Comparison of ENCODE assay signal across 14 mouse cellular contexts in genomic region chr4:151899707-151900384, GRCm38 (mm10). TPM values are rescaled to one million over a fixed set of nuclear protein-coding genes. Genes with fewer than 3 reads are reported as not detected.
DNase-seq lines count a peak whose midpoint lies in the region; ATAC-seq and TF ChIP-seq lines count a peak whose summit lies in the region.
"Had no signal": no experiment of that assay in that cellular context is flagged by ENCODE, and none has a peak within 500 bp of the region (broad histone marks: within the 10 kb centered on the region; RNA-seq: fewer than 3 reads in every experiment).

No protein-coding gene starts in this region.

- no peak overlapping the region for H3K4me2 ChIP-seq in kidney, embryonic 15.5 days
- no peak overlapping the region for H3K4me2 ChIP-seq in CH12.LX (ENCODE audit: insufficient read depth, low read depth, poor library complexity, severe bottlenecking)
- H3K4me2 ChIP-seq: embryonic facial prominence, embryonic 15.5 days; heart, embryonic 11.5 days; hindbrain, embryonic 15.5 days had no signal

- TF ChIP-seq RAD21 in CH12.LX (IDR thresholded peaks at IDR 0.05; ENCODE audit: low read depth, low read length), result no peak

- 0 out of 2 replicates have a peak, but pooled peaks cover 6% of the 10 kb centered on the region for H3K4me1 ChIP-seq in kidney, adult 2 months (ENCODE audit: control insufficient read depth, insufficient read depth, low read length)
- H3K4me1 ChIP-seq in kidney, embryonic 15.5 days, result 0 out of 2 replicates have a peak, but pooled peaks cover 2% of the 10 kb centered on the region
- H3K4me1 ChIP-seq in CH12.LX (ENCODE audit: control insufficient read depth in 1 of 2, insufficient read depth in 2 of 2), result no peaks in the 10 kb centered on the region
- no peaks in the 10 kb centered on the region for H3K4me1 ChIP-seq in embryonic fibroblast, embryonic 13.5 days (ENCODE audit: control insufficient read depth, insufficient read depth, low read length)

- no peak overlapping the region for H3K9ac ChIP-seq in kidney, embryonic 15.5 days
- H3K9ac ChIP-seq in CH12.LX (ENCODE audit: insufficient read depth, low read depth), result no peak overlapping the region
- H3K9ac ChIP-seq: embryonic facial prominence, embryonic 15.5 days; hindbrain, embryonic 15.5 days had no signal

- ATAC-seq in kidney, embryonic 15.5 days (replicated peaks; ENCODE audit: low FRiP score), result no peak

- no peaks in the 10 kb centered on the region for H3K9me3 ChIP-seq in kidney, embryonic 15.5 days (replicated peaks)
- H3K9me3 ChIP-seq in CH12.LX (replicated peaks; ENCODE audit: low read length), result peaks cover 8% of the 10 kb centered on the region
- H3K9me3 ChIP-seq: embryonic facial prominence, embryonic 15.5 days; hindbrain, embryonic 15.5 days had no signal

- no peak overlapping the region for H3K27ac ChIP-seq in kidney, adult 2 months (ENCODE audit: insufficient read depth, low read depth, low read length)
- H3K27ac ChIP-seq in kidney, embryonic 15.5 days, result no peak overlapping the region
- no peak overlapping the region for H3K27ac ChIP-seq in CH12.LX (ENCODE audit: insufficient read depth, low read depth)
- H3K27ac ChIP-seq in embryonic fibroblast, embryonic 13.5 days (ENCODE audit: insufficient read depth, low read length), result no peak overlapping the region
- H3K27ac ChIP-seq: embryonic facial prominence, embryonic 15.5 days; hindbrain, embryonic 15.5 days had no signal

- H3K79me2 ChIP-seq in CH12.LX (replicated peaks; ENCODE audit: control insufficient read depth, extremely low read depth, insufficient read depth, poor library complexity, severe bottlenecking), result no peaks in the 10 kb centered on the region

- TF ChIP-seq EP300 in CH12.LX (IDR thresholded peaks at IDR 0.05; ENCODE audit: low read length), result no peak

- no peaks in the 10 kb centered on the region for H3K27me3 ChIP-seq in kidney, adult 2 months (replicated peaks; ENCODE audit: control insufficient read depth, insufficient read depth, low read length)
- no peaks in the 10 kb centered on the region for H3K27me3 ChIP-seq in kidney, embryonic 15.5 days
- peaks cover 22% of the 10 kb centered on the region for H3K27me3 ChIP-seq in CH12.LX (replicated peaks)
- H3K27me3 ChIP-seq: embryonic facial prominence, embryonic 15.5 days; hindbrain, embryonic 15.5 days had no signal

- no peak for DNase-seq in kidney, adult 2 months
- peak; percentile 43 for DNase-seq in 416B (ENCODE audit: low read depth)
- no peak for DNase-seq in CH12.LX (ENCODE audit: extremely low read depth)
- no peak for DNase-seq in gastrocnemius, postnatal 10 days
- no peak for DNase-seq in kidney, adult 18-20 months
- DNase-seq: adrenal gland, postnatal 36 days; cerebellum, adult 9-11 months; spleen, adult 18-20 months; thymus, postnatal 36 days had no signal

- no peak overlapping the region for H3K4me3 ChIP-seq in kidney, adult 2 months (ENCODE audit: insufficient read depth, low read depth, low read length)
- no peak overlapping the region for H3K4me3 ChIP-seq in kidney, embryonic 15.5 days (replicated peaks)
- H3K4me3 ChIP-seq in CH12.LX (replicated peaks in 1 of 3; ENCODE audit: low read depth in 2 of 3, low read length in 2 of 3, poor library complexity in 1 of 3), result no peak overlapping the region
- H3K4me3 ChIP-seq in embryonic fibroblast, embryonic 13.5 days (ENCODE audit: insufficient read depth, low read length), result no peak overlapping the region
- H3K4me3 ChIP-seq: embryonic facial prominence, embryonic 15.5 days; hindbrain, embryonic 15.5 days had no signal

- TF ChIP-seq CTCF in kidney, adult 2 months (conservative IDR thresholded peaks at IDR 0.05; ENCODE audit: insufficient read depth, insufficient read length, low read depth, low read length), result peak; percentile 42
- peak in 1 of 2 experiments; percentile 14; a peak in 1 of 4 replicates for TF ChIP-seq CTCF in CH12.LX (conservative IDR thresholded peaks at IDR 0.05 in 1 of 2, IDR thresholded peaks at IDR 0.05 in 1 of 2; ENCODE audit: low read depth in 2 of 2, low read length in 2 of 2)
- peak; percentile 35; the same call in 1 of the 2 replicates for TF ChIP-seq CTCF in embryonic fibroblast, embryonic 13.5 days (IDR thresholded peaks at IDR 0.05; ENCODE audit: borderline replicate concordance, insufficient read depth, low read length)

- dilution Hi-C loops in CH12.LX (cut with MboI; ENCODE audit: extremely low pct_ligation_motif_present, extremely low pct_unique_long_range_greater_than_20kb, low sequenced_read_pairs), result no loop called here

- 76% methylated on average over 11 of the region's 11 CpGs for WGBS in kidney, adult 2 months
- WGBS in kidney, embryonic 15.5 days, result 75% methylated on average over 11 of the region's 11 CpGs

- in situ Hi-C loops in CH12.LX (cut with MboI; ENCODE audit: low pct_ligation_motif_present, low pct_unique_long_range_greater_than_20kb, low sequenced_read_pairs), result loop anchor here (25.0 kb wide), 2 partner anchors 113 to 738 kb away; no protein-coding TSS in a partner anchor

- TF ChIP-seq POLR2A in kidney, adult 2 months (IDR thresholded peaks at IDR 0.05; ENCODE audit: low read depth, low read length), result no peak
- no peak for TF ChIP-seq POLR2A in CH12.LX (IDR thresholded peaks at IDR 0.05; ENCODE audit: low read depth, low read length)
- no peak for TF ChIP-seq POLR2A in embryonic fibroblast, embryonic 13.5 days (IDR thresholded peaks at IDR 0.05; ENCODE audit: low read depth, low read length)

- H3K36me3 ChIP-seq in kidney, adult 2 months (ENCODE audit: control insufficient read depth, insufficient read depth, low read length), result no peaks in the 10 kb centered on the region
- H3K36me3 ChIP-seq in kidney, embryonic 15.5 days, result no peaks in the 10 kb centered on the region
- no peaks in the 10 kb centered on the region for H3K36me3 ChIP-seq in CH12.LX (replicated peaks in 1 of 2; ENCODE audit: control insufficient read depth in 1 of 2, insufficient read depth in 1 of 2, low read length in 1 of 2)
- H3K36me3 ChIP-seq: embryonic facial prominence, embryonic 15.5 days; hindbrain, embryonic 15.5 days had no signal

TF ChIP-seq in CH12.LX, 34 proteins besides CTCF, POLR2A, EP300 and RAD21:
- TF ChIP-seq MAFK (IDR thresholded peaks at IDR 0.05; ENCODE audit: insufficient replicate concordance, low read length), result no peak
- 0 out of 2 replicates have a peak, but pooled peaks have one; percentile 13 for TF ChIP-seq ZKSCAN1 (IDR thresholded peaks at IDR 0.05; ENCODE audit: borderline replicate concordance, low read depth, low read length)

RNA-seq across cellular contexts. Expression of gene Dnajc11, which starts 33.6 kb away (rescaled TPM):
- 70.0 and 76.1 TPM in 2 replicates for polyA plus RNA-seq in kidney, adult 2 months (2012; rRNA removed)
- polyA plus RNA-seq in kidney, embryonic 15.5 days (2015; fragmentation: Nextera tagmentation; extraction: Ambion mirVana), result 77.6 and 78.3 TPM in 2 replicates
- total RNA-seq in CH12.LX (2012; rRNA removed), result 63.5 and 81.2 TPM in 2 replicates
- total RNA-seq in CH12.LX (2014; rRNA removed), result 73.7 and 75.6 TPM in 2 replicates
- 102 and 133 TPM in 2 replicates for polyA plus RNA-seq in CH12.LX (2012; ENCODE audit: insufficient read length, low read depth)
- polyA plus RNA-seq in embryonic fibroblast, embryonic 13.5 days (2011; ENCODE audit: insufficient read length, low read depth, missing spikeins), result 45.2 and 47.8 TPM in 2 replicates
- total RNA-seq in gastrocnemius, postnatal 10 days (2021), result 10 to 100 TPM; 72.1 to 72.3 TPM

RNA-seq across cellular contexts. Expression of gene Camta1, which starts 38.2 kb away (rescaled TPM):
- 7.7 and 7.8 TPM in 2 replicates for polyA plus RNA-seq in kidney, adult 2 months (2012; rRNA removed)
- polyA plus RNA-seq in kidney, embryonic 15.5 days (2015; fragmentation: Nextera tagmentation; extraction: Ambion mirVana), result 87.9 and 104 TPM in 2 replicates
- total RNA-seq in CH12.LX (2012; rRNA removed), result 9.8 and 9.9 TPM in 2 replicates
- total RNA-seq in CH12.LX (2014; rRNA removed), result 15.3 and 21.3 TPM in 2 replicates
- 27.2 and 32.5 TPM in 2 replicates for polyA plus RNA-seq in CH12.LX (2012; ENCODE audit: insufficient read length, low read depth)
- 46.5 and 53.4 TPM in 2 replicates for polyA plus RNA-seq in embryonic fibroblast, embryonic 13.5 days (2011; ENCODE audit: insufficient read length, low read depth, missing spikeins)
- 10 to 100 TPM; 71.6 to 82.8 TPM for total RNA-seq in gastrocnemius, postnatal 10 days (2021)
